Mouse (Mus musculus) forebrain, embryonic 14.5 days (tissue): ENCODE results near the gene Rbm45. TPM values are rescaled to one million over a fixed set of nuclear protein-coding genes. Genes with fewer than 3 reads are reported as not detected.

ENCODE experiments used
- ATAC-seq: fragments of 200-750 bp; cut with Nextera tagmentation; 2 replicates; pipeline ENCODE4 v1.8.0; 2017; ENCODE audit warnings: mild to moderate bottlenecking, moderate library complexity
- DNase-seq: peaks from one replicate; pipeline ENCODE4 v3.0.0-alpha.2; 2015; ENCODE audit warnings: low spot score
- H3K27ac ChIP-seq: fragments of 300-500 bp; sonication (generic); 2 replicates; pipeline ENCODE4 v1.5.1; 2014; ENCODE audit warnings: low read depth, mild to moderate bottlenecking, control low read depth, low read length, moderate library complexity
- H3K27me3 ChIP-seq: fragments of 300-500 bp; sonication (generic); replicated peaks from 2 replicates; pipeline ENCODE4 v1.6.1; 2014; ENCODE audit warnings: low read length, control low read depth, mixed read lengths; ENCODE audit not compliant: control insufficient read depth, insufficient read depth
- H3K36me3 ChIP-seq: fragments of 300-500 bp; sonication (generic); 2 replicates; pipeline ENCODE4 v1.6.1; 2014; ENCODE audit warnings: low read length, control low read depth; ENCODE audit not compliant: control insufficient read depth, insufficient read depth
- H3K4me1 ChIP-seq: fragments of 300-500 bp; sonication (generic); 2 replicates; pipeline ENCODE4 v1.6.1; 2014; ENCODE audit warnings: antibody characterized with exemption, low read length, control low read depth; ENCODE audit not compliant: control insufficient read depth, insufficient read depth
- H3K4me2 ChIP-seq: fragments of 300-500 bp; sonication (generic); 2 replicates; pipeline ENCODE4 v1.6.1; 2014; ENCODE audit warnings: mild to moderate bottlenecking, control low read depth, low read length
- H3K4me3 ChIP-seq: fragments of 300-500 bp; sonication (generic); 2 replicates; pipeline ENCODE4 v1.5.1; 2014; ENCODE audit warnings: low read depth, low read length, control low read depth
- H3K9ac ChIP-seq: fragments of 300-500 bp; sonication (generic); 2 replicates; pipeline ENCODE4 v1.6.1; 2014; ENCODE audit warnings: mild to moderate bottlenecking, low read length, control low read depth, moderate library complexity
- H3K9me3 ChIP-seq: fragments of 300-500 bp; sonication (generic); replicated peaks from 2 replicates; pipeline ENCODE4 v1.6.1; 2016; ENCODE audit warnings: low read length, control low read depth, mixed read lengths; ENCODE audit not compliant: control insufficient read depth
- WGBS: fragments of 180-500 bp; shearing (Covaris S2); extraction: QIAGEN DNeasy Blood & Tissue Kit; methylation state at CpG from one replicate; pipeline ENCODE4 v1.1.7; 2014; 5-methylcytosine and 5-hydroxymethylcytosine counted together
- polyA plus RNA-seq: library from polyadenylated mRNA; unstranded; fragments of >200 nt; fragmentation: Nextera tagmentation; extraction: Ambion mirVana; gene quantifications from 2 replicates; pipeline ENCODE4 v1.2.1, GENCODE M21; 2014

The Rbm45 gene
- polyA plus RNA-seq, 1 experiment from 2014 or later, result 18.2 TPM

GRCm38 (mm10) chr2:76338215-76339156, 31.3 kb upstream of the Rbm45 start, which contains the start of gene Pde11a:
Gene Pde11a, minus strand, starts transcription at chr2:76338774.
- ATAC-seq (peak; percentile 71), DNase-seq (peak; percentile 34)
- 17% methylated on average over 41 of the region's 41 CpGs for WGBS
- Histone ChIP-seq H3K9me3 (no peaks in the 10 kb centered on the region), H3K36me3 (no peaks in the 10 kb centered on the region), H3K4me3 (peak within 1 kb of the TSS; percentile 38), H3K4me1 (no peaks in the 10 kb centered on the region), H3K9ac (peak within 1 kb of the TSS; percentile 64), H3K4me2 (peak within 1 kb of the TSS; percentile 91), H3K27me3 (no peaks in the 10 kb centered on the region), H3K27ac (no peak within 1 kb of the TSS)

GRCm38 (mm10) chr2:76342146-76342545, 27.6 kb upstream of the Rbm45 start:
- no peaks in the 10 kb centered on the region for H3K9me3 ChIP-seq
- 85% methylated on average over 9 of the region's 9 CpGs for WGBS
- DNase-seq, result no peak

GRCm38 (mm10) chr2:76347839-76348238, 21.9 kb upstream of the Rbm45 start:
- Histone ChIP-seq H3K4me1 (no peaks in the 10 kb centered on the region), H3K9me3 (no peaks in the 10 kb centered on the region), H3K4me3 (no peak overlapping the region), H3K36me3 (no peaks in the 10 kb centered on the region), H3K27me3 (no peaks in the 10 kb centered on the region), H3K27ac (no peak overlapping the region), H3K9ac (no peak overlapping the region), H3K4me2 (no peak overlapping the region)
- 45% methylated on average over 6 of the region's 6 CpGs for whole genome bisulfite sequencing
- ATAC-seq (no peak), DNase-seq (peak; percentile 46)

More at GRCm38 (mm10) chr2:76342146-76342545, 27.6 kb upstream of the Rbm45 start:
- Histone ChIP-seq H3K27ac (no peak overlapping the region), H3K4me1 (no peaks in the 10 kb centered on the region), H3K9ac (no peak overlapping the region), H3K36me3 (no peaks in the 10 kb centered on the region), H3K4me3 (no peak overlapping the region), H3K27me3 (no peaks in the 10 kb centered on the region), H3K4me2 (no peak overlapping the region)
- no peak for ATAC-seq

- Histone ChIP-seq H3K4me2 (no peak within 1 kb of the TSS), H3K27ac (no peak within 1 kb of the TSS), H3K27me3 (no peaks in the 10 kb centered on the region), H3K9me3 (no peaks in the 10 kb centered on the region), H3K4me1 (no peaks in the 10 kb centered on the region), H3K4me3 (no peak within 1 kb of the TSS), H3K9ac (no peak within 1 kb of the TSS), H3K36me3 (no peaks in the 10 kb centered on the region)
- ATAC-seq (no peak), DNase-seq (no peak)
- WGBS, result 87% methylated on average over 11 of the region's 11 CpGs
These were observed 9.6 kb upstream of the Rbm45 start, which contains the start of gene Cyct for GRCm38 (mm10) chr2:76360226-76360625. Gene Cyct, minus strand, starts transcription at chr2:76360450.

- Histone ChIP-seq H3K27ac (no peak overlapping the region), H3K36me3 (no peaks in the 10 kb centered on the region), H3K9ac (no peak overlapping the region), H3K27me3 (no peaks in the 10 kb centered on the region), H3K4me3 (no peak overlapping the region), H3K9me3 (no peaks in the 10 kb centered on the region), H3K4me2 (no peak overlapping the region), H3K4me1 (no peaks in the 10 kb centered on the region)
- ATAC-seq (no peak), DNase-seq (peak; percentile 31)
- WGBS, result 57% methylated on average over 2 of the region's 2 CpGs
These were observed 7.7 kb upstream of the Rbm45 start for GRCm38 (mm10) chr2:76362111-76362510.

GRCm38 (mm10) chr2:76365811-76366210, 4.0 kb upstream of the Rbm45 start:
- Histone ChIP-seq H3K4me1 (peaks cover 3% of the 10 kb centered on the region), H3K9me3 (no peaks in the 10 kb centered on the region), H3K36me3 (no peaks in the 10 kb centered on the region), H3K4me3 (no peak overlapping the region), H3K27me3 (no peaks in the 10 kb centered on the region), H3K4me2 (no peak overlapping the region), H3K27ac (no peak overlapping the region), H3K9ac (no peak overlapping the region)
- DNase-seq (no peak), ATAC-seq (no peak)
- 79% methylated on average over 4 of the region's 4 CpGs for WGBS

GRCm38 (mm10) chr2:76367188-76367922, 2.4 kb upstream of the Rbm45 start:
- H3K36me3 ChIP-seq, result peaks cover 4% of the 10 kb centered on the region; the same call in 1 of the 2 replicates
- no peak overlapping the region for H3K4me2 ChIP-seq
- H3K9ac ChIP-seq, result no peak overlapping the region
- H3K9me3 ChIP-seq, result no peaks in the 10 kb centered on the region
- peak; percentile 92 for DNase-seq
- WGBS, result 20% methylated on average over 9 of the region's 9 CpGs
- ATAC-seq, result no peak
- no peaks in the 10 kb centered on the region for H3K27me3 ChIP-seq
- H3K27ac ChIP-seq, result no peak overlapping the region
- H3K4me3 ChIP-seq, result no peak overlapping the region
- H3K4me1 ChIP-seq, result peaks cover 6% of the 10 kb centered on the region

GRCm38 (mm10) chr2:76368861-76369660, 723 bp upstream of the Rbm45 start:
- Histone ChIP-seq H3K4me3 (no peak overlapping the region), H3K9ac (no peak overlapping the region), H3K4me1 (peaks cover 6% of the 10 kb centered on the region), H3K9me3 (no peaks in the 10 kb centered on the region), H3K27ac (no peak overlapping the region), H3K4me2 (no peak overlapping the region), H3K36me3 (peaks cover 19% of the 10 kb centered on the region), H3K27me3 (no peaks in the 10 kb centered on the region)
- DNase-seq, result no peak
- ATAC-seq, result no peak; the same call in 1 of the 2 replicates
- 81% methylated on average over 13 of the region's 13 CpGs for WGBS
